Mouse (Mus musculus) midbrain, postnatal 0 days (tissue): ENCODE measurements around the gene Sp7. TPM values are rescaled to one million over a fixed set of nuclear protein-coding genes. Genes with fewer than 3 reads are reported as not detected.

Experiments
- ATAC-seq: fragments of 200-750 bp; cut with Nextera tagmentation; 2 replicates; pipeline ENCODE4 v1.8.0; 2017; ENCODE audit warnings: moderate number of reproducible peaks, mild to moderate bottlenecking, moderate TSS enrichment, moderate library complexity; ENCODE audit not compliant: low FRiP score
- DNase-seq: peaks from one replicate; pipeline ENCODE4 v3.0.0-alpha.2; 2015; ENCODE audit warnings: low spot score
- H3K27ac ChIP-seq: fragments of 300-500 bp; sonication (generic); 2 replicates; pipeline ENCODE4 v1.5.1; 2014; ENCODE audit warnings: low read depth, mild to moderate bottlenecking, low read length, mixed read lengths
- H3K27me3 ChIP-seq: fragments of 300-500 bp; sonication (generic); 2 replicates; pipeline ENCODE4 v1.6.1; 2014; ENCODE audit warnings: low read length, control low read depth, mixed read lengths; ENCODE audit not compliant: insufficient read depth
- H3K36me3 ChIP-seq: fragments of 300-500 bp; sonication (generic); 2 replicates; pipeline ENCODE4 v1.6.1; 2014; ENCODE audit warnings: low read length, control low read depth, mixed read lengths; ENCODE audit not compliant: insufficient read depth
- H3K4me1 ChIP-seq: fragments of 300-500 bp; sonication (generic); 2 replicates; pipeline ENCODE4 v1.6.1; 2014; ENCODE audit warnings: mild to moderate bottlenecking, control low read depth, antibody characterized with exemption, low read length, mixed read lengths; ENCODE audit not compliant: insufficient read depth
- H3K4me2 ChIP-seq: fragments of 300-500 bp; sonication (generic); 2 replicates; pipeline ENCODE4 v1.6.1; 2014; ENCODE audit warnings: low read depth, mild to moderate bottlenecking, low read length, mixed read lengths; ENCODE audit not compliant: poor library complexity, severe bottlenecking
- H3K4me3 ChIP-seq: fragments of 300-500 bp; sonication (generic); 2 replicates; pipeline ENCODE4 v1.5.1; 2014; ENCODE audit warnings: low read depth, mild to moderate bottlenecking, low read length, moderate library complexity
- H3K9ac ChIP-seq: fragments of 300-500 bp; sonication (generic); replicated peaks from 2 replicates; pipeline ENCODE4 v1.6.1; 2014; ENCODE audit warnings: mild to moderate bottlenecking, low read length, moderate library complexity, mixed read lengths; ENCODE audit not compliant: poor library complexity, severe bottlenecking
- H3K9me3 ChIP-seq: fragments of 300-500 bp; sonication (generic); 2 replicates; pipeline ENCODE4 v1.6.1; 2016; ENCODE audit warnings: low read length, control low read depth
- CTCF ChIP-seq: IDR thresholded peaks from 2 replicates; pipeline ENCODE4 v1.5.1; 2016; ENCODE audit warnings: antibody characterized with exemption, mild to moderate bottlenecking
- WGBS: fragments of 180-500 bp; shearing (Covaris S2); extraction: QIAGEN DNeasy Blood & Tissue Kit; methylation state at CpG from one replicate; pipeline ENCODE4 v1.1.7; 2014; 5-methylcytosine and 5-hydroxymethylcytosine counted together
- polyA plus RNA-seq: library from polyadenylated mRNA; unstranded; fragments of >200 nt; fragmentation: Nextera tagmentation; extraction: Ambion mirVana; gene quantifications from 2 replicates; pipeline ENCODE4 v1.2.1, GENCODE M21; 2015
- total RNA-seq: library from RNA; depleted of rRNA; stranded (reverse); fragments of >200 nt; gene quantifications from 2 replicates; pipeline ENCODE4 v1.2.3, GENCODE M21; 2014; rRNA removed

The Sp7 gene
- total and polyA plus RNA-seq, 2 experiments from 2014 or later: 0.10 to 0.60 TPM

- WGBS: 78% methylated on average over 12 of the region's 12 CpGs
- Histone ChIP-seq H3K4me1 (peaks cover 8% of the 10 kb centered on the region), H3K9me3 (no peaks in the 10 kb centered on the region), H3K4me2 (0 out of 2 replicates have a peak overlapping the region, but pooled peaks have one; percentile 15), H3K4me3 (no peak overlapping the region), H3K36me3 (peaks cover 6% of the 10 kb centered on the region; the same call in 1 of the 2 replicates), H3K9ac (no peak overlapping the region), H3K27ac (no peak overlapping the region), H3K27me3 (no peaks in the 10 kb centered on the region)
- ATAC-seq: no peak
- DNase-seq: no peak
- TF ChIP-seq CTCF: no peak
These were observed 42.1 kb downstream of the Sp7 start for GRCm38 (mm10) chr15:102324654-102325473.

DNA sequence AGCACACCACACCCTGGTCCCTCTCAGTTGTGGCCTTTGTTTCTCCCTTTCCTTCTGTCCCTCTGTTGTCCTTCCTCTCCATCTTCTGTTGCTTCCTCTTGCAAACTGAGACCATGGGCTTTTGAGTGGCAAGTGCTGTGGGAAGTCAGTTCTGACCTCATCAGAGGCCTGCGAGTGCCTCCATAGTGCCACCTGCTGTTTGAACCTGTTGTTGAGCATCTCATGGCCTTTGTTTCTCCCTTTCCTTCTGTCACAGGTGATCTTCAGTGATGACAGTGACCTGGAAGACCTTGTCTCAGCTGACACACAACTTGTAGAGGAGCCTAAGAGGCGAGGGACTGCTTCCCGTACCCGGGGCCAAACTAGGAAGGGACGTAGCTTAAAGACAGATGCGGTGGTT lies 50.7 kb downstream of the Sp7 start:
- no peak overlapping the region for H3K4me2 ChIP-seq
- no peaks in the 10 kb centered on the region for H3K27me3 ChIP-seq
- no peaks in the 10 kb centered on the region for H3K36me3 ChIP-seq
- ATAC-seq: no peak
- peak; percentile 53 for DNase-seq
- H3K27ac ChIP-seq: no peak overlapping the region
- TF ChIP-seq CTCF: peak; percentile 77
- 82% methylated on average over 6 of the region's 6 CpGs for WGBS
- H3K9me3 ChIP-seq: no peaks in the 10 kb centered on the region
- H3K4me3 ChIP-seq: no peak overlapping the region
- no peaks in the 10 kb centered on the region for H3K4me1 ChIP-seq
- no peak overlapping the region for H3K9ac ChIP-seq

GRCm38 (mm10) chr15:102315292-102315691 lies 51.7 kb downstream of the Sp7 start:
- WGBS: 92% methylated on average over 8 of the region's 8 CpGs
- no peak overlapping the region for H3K4me2 ChIP-seq

GRCm38 (mm10) chr15:102311489-102311888 lies 55.5 kb downstream of the Sp7 start:
- H3K4me2 ChIP-seq: no peak overlapping the region
- H3K27ac ChIP-seq: no peak overlapping the region
- H3K4me1 ChIP-seq: no peaks in the 10 kb centered on the region
- DNase-seq (no peak), ATAC-seq (no peak)
- no peak overlapping the region for H3K4me3 ChIP-seq
- H3K9ac ChIP-seq: no peak overlapping the region
- TF ChIP-seq CTCF: no peak
- H3K9me3 ChIP-seq: no peaks in the 10 kb centered on the region
- H3K27me3 ChIP-seq: no peaks in the 10 kb centered on the region
- no peaks in the 10 kb centered on the region for H3K36me3 ChIP-seq

More at GRCm38 (mm10) chr15:102315292-102315691, 51.7 kb downstream of the Sp7 start:
- Histone ChIP-seq H3K36me3 (no peaks in the 10 kb centered on the region), H3K27ac (no peak overlapping the region), H3K4me3 (no peak overlapping the region), H3K27me3 (no peaks in the 10 kb centered on the region), H3K4me1 (no peaks in the 10 kb centered on the region), H3K9me3 (no peaks in the 10 kb centered on the region), H3K9ac (no peak overlapping the region)
- ATAC-seq: no peak
- no peak for DNase-seq
- no peak for TF ChIP-seq CTCF

DNA sequence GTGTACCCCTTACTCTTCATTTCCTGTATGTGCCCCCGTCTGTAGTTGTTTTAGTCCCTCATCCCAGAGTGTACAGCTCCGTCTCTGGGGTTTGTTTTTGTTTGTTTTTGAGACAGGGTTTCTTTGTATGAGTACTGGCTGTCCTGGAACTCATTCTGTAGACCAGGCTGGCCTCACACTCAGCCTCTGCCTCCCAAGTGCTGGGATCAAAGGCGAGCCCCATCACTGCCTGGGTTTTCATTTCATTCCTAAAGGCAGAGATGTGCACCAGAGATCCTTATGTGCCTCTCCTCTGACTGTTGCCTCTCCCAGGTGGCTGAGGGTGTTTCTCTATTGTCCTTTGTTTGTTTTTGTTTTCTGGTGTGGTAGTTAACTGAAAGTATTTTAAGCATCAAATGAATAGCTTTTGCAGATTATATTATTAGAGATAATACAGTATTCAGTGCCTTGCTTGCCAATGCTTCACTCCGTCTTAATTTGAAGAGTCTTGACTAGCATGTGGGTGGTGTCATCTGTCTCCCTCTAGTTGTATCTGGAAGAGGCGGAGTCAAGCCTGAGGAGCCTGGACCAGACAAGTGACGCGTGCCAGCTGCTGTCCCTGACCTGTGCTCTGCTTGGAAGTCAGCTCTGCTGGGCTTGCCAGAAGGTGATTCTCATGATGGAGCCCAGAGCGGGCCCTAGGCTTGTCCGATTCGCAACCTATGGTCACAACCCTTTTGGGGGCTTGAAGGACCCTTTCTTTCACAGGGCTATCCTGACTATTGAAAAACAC lies 56.7 kb downstream of the Sp7 start:
- no peak for ATAC-seq

GRCm38 (mm10) chr15:102308717-102309116 lies 58.3 kb downstream of the Sp7 start:
- ATAC-seq (no peak), DNase-seq (no peak)
- Histone ChIP-seq H3K9me3 (no peaks in the 10 kb centered on the region), H3K27me3 (no peaks in the 10 kb centered on the region), H3K27ac (no peak overlapping the region), H3K4me1 (no peaks in the 10 kb centered on the region), H3K36me3 (no peaks in the 10 kb centered on the region), H3K4me2 (no peak overlapping the region), H3K4me3 (no peak overlapping the region), H3K9ac (no peak overlapping the region)
- no peak for TF ChIP-seq CTCF
- WGBS: 89% methylated on average over 9 of the region's 9 CpGs

More for the DNA sequence above, 56.7 kb downstream of the Sp7 start:
- DNase-seq: no peak
- TF ChIP-seq CTCF: no peak
- H3K4me2 ChIP-seq: no peak overlapping the region
- H3K4me3 ChIP-seq: no peak overlapping the region
- no peaks in the 10 kb centered on the region for H3K4me1 ChIP-seq
- no peaks in the 10 kb centered on the region for H3K9me3 ChIP-seq
- H3K27ac ChIP-seq: no peak overlapping the region
- no peaks in the 10 kb centered on the region for H3K27me3 ChIP-seq
- 90% methylated on average over 10 of the region's 10 CpGs for WGBS
- no peaks in the 10 kb centered on the region for H3K36me3 ChIP-seq
- H3K9ac ChIP-seq: no peak overlapping the region

Other genes with a start within 250 kb of the Sp7 start
- gene Spryd3, start 230.9 kb downstream of the Sp7 start, total RNA-seq: 120 and 134 TPM in 2 replicates
- 118 and 120 TPM in 2 replicates for gene Spryd3, start 230.9 kb downstream of the Sp7 start, polyA plus RNA-seq
- 11.9 and 13.6 TPM in 2 replicates for gene Igfbp6, start 222.8 kb downstream of the Sp7 start, total RNA-seq
- 9.9 and 12.7 TPM in 2 replicates for gene Igfbp6, start 222.8 kb downstream of the Sp7 start, polyA plus RNA-seq
- gene Soat2, start 216.7 kb downstream of the Sp7 start, total RNA-seq: 0.61 TPM in 1 of 2 replicates, not detected in the other
- 0.06 and 0.12 TPM in 2 replicates for gene Soat2, start 216.7 kb downstream of the Sp7 start, polyA plus RNA-seq
- gene Zfp740, start 163.9 kb downstream of the Sp7 start, total RNA-seq: 42.9 and 57.7 TPM in 2 replicates
- 25.1 and 27.6 TPM in 2 replicates for gene Zfp740, start 163.9 kb downstream of the Sp7 start, polyA plus RNA-seq
- gene Csad, start 162.5 kb downstream of the Sp7 start, total RNA-seq: 30.3 and 47.5 TPM in 2 replicates
- gene Csad, start 162.5 kb downstream of the Sp7 start, polyA plus RNA-seq: 32.8 and 34.6 TPM in 2 replicates
- gene Itgb7, start 135.2 kb downstream of the Sp7 start, total RNA-seq: 0.88 and 1.5 TPM in 2 replicates
- gene Itgb7, start 135.2 kb downstream of the Sp7 start, polyA plus RNA-seq: 1.1 and 1.2 TPM in 2 replicates
- gene Rarg, start 109.7 kb downstream of the Sp7 start, total RNA-seq: 4.4 and 12.6 TPM in 2 replicates
- 3.9 and 4.2 TPM in 2 replicates for gene Rarg, start 109.7 kb downstream of the Sp7 start, polyA plus RNA-seq
- not detected in 2 replicates for gene Gm9918, start 96.6 kb downstream of the Sp7 start, total RNA-seq
- not detected in 2 replicates for gene Gm9918, start 96.6 kb downstream of the Sp7 start, polyA plus RNA-seq
- 43.3 and 59.3 TPM in 2 replicates for gene Mfsd5, start 87.7 kb downstream of the Sp7 start, total RNA-seq
- 63.5 and 67.3 TPM in 2 replicates for gene Mfsd5, start 87.7 kb downstream of the Sp7 start, polyA plus RNA-seq
- gene Espl1, start 70.9 kb downstream of the Sp7 start, total RNA-seq: 2.7 and 4.5 TPM in 2 replicates
- gene Espl1, start 70.9 kb downstream of the Sp7 start, polyA plus RNA-seq: 1.7 and 2.7 TPM in 2 replicates
- 145 and 153 TPM in 2 replicates for gene Pfdn5, start 41.1 kb downstream of the Sp7 start, total RNA-seq
- gene Pfdn5, start 41.1 kb downstream of the Sp7 start, polyA plus RNA-seq: 525 and 567 TPM in 2 replicates
- 63.1 and 69.1 TPM in 2 replicates for gene Myg1, start 35.5 kb downstream of the Sp7 start, total RNA-seq
- gene Myg1, start 35.5 kb downstream of the Sp7 start, polyA plus RNA-seq: 83.2 and 87.1 TPM in 2 replicates
- gene Aaas, start 16.4 kb downstream of the Sp7 start, total RNA-seq: 21.8 and 31.1 TPM in 2 replicates
- gene Aaas, start 16.4 kb downstream of the Sp7 start, polyA plus RNA-seq: 30.1 and 32.8 TPM in 2 replicates
- 20.9 and 25.6 TPM in 2 replicates for gene Sp1, start 39.0 kb upstream of the Sp7 start, total RNA-seq
- 2.2 and 2.8 TPM in 2 replicates for gene Sp1, start 39.0 kb upstream of the Sp7 start, polyA plus RNA-seq
- gene Amhr2, start 78.2 kb upstream of the Sp7 start, total RNA-seq: 0.38 and 0.85 TPM in 2 replicates
- 0.60 and 1.0 TPM in 2 replicates for gene Amhr2, start 78.2 kb upstream of the Sp7 start, polyA plus RNA-seq
- gene Prr13, start 91.8 kb upstream of the Sp7 start, total RNA-seq: 23.1 and 23.2 TPM in 2 replicates
- 93.5 and 99.1 TPM in 2 replicates for gene Prr13, start 91.8 kb upstream of the Sp7 start, polyA plus RNA-seq
- 150 and 181 TPM in 2 replicates for gene Pcbp2, start 103.4 kb upstream of the Sp7 start, total RNA-seq
- 90.3 and 103 TPM in 2 replicates for gene Pcbp2, start 103.4 kb upstream of the Sp7 start, polyA plus RNA-seq
- gene Gm10337, start 136.5 kb upstream of the Sp7 start, total RNA-seq: not detected in 2 replicates
- gene Gm10337, start 136.5 kb upstream of the Sp7 start, polyA plus RNA-seq: 15.9 and 18.2 TPM in 2 replicates
- 73.3 and 82.1 TPM in 2 replicates for gene Map3k12, start 149.9 kb upstream of the Sp7 start, total RNA-seq
- 49.7 and 50.1 TPM in 2 replicates for gene Map3k12, start 149.9 kb upstream of the Sp7 start, polyA plus RNA-seq
- 78.4 and 96.9 TPM in 2 replicates for gene Tarbp2, start 151.0 kb upstream of the Sp7 start, total RNA-seq
- gene Tarbp2, start 151.0 kb upstream of the Sp7 start, polyA plus RNA-seq: 107 and 116 TPM in 2 replicates
- 2.6 and 2.7 TPM in 2 replicates for gene Npff, start 157.8 kb upstream of the Sp7 start, total RNA-seq
- 0.99 and 1.3 TPM in 2 replicates for gene Npff, start 157.8 kb upstream of the Sp7 start, polyA plus RNA-seq